Mouse (Mus musculus) left cerebral cortex, postnatal 36 days (tissue): ENCODE results near the gene Cyp2d22. TPM values are rescaled to one million over a fixed set of nuclear protein-coding genes. Genes with fewer than 3 reads are reported as not detected.

Experiments used
- DNase-seq, 2 experiments: peaks; one replicate each; pipeline ENCODE4 v3.0.0; 2021 to 2022; ENCODE audit warnings: low spot score in 2 of 2, mixed read lengths in 1 of 2
- intact Hi-C: fragments of 180-260 bp; cut with DNase I; formaldehyde crosslinking; loops from one replicate; pipeline ENCODE4 v1.15.1; 2025
- total RNA-seq, 2 experiments: library from RNA; stranded (reverse); gene quantifications; 2 replicates each; pipeline ENCODE4 v1.2.3; 2021

Cyp2d22 gene
- total RNA-seq, 2 experiments from 2014 or later: 27.6 to 32.4 TPM

GRCm38 (mm10) chr15:82350349-82350748 lies 29.7 kb downstream of the Cyp2d22 start:
- no peak for DNase-seq
- intact Hi-C loops: no loop called here

GRCm38 (mm10) chr15:82348999-82349341 lies 31.1 kb downstream of the Cyp2d22 start:
- intact Hi-C loops: no loop called here
- DNase-seq: no peak

GRCm38 (mm10) chr15:82348258-82348998 lies 31.6 kb downstream of the Cyp2d22 start:
- no peak for DNase-seq
- intact Hi-C loops: no loop called here

GRCm38 (mm10) chr15:82347852-82348251 lies 32.2 kb downstream of the Cyp2d22 start:
- intact Hi-C loops: no loop called here

GRCm38 (mm10) chr15:82347303-82347676 lies 32.8 kb downstream of the Cyp2d22 start:
- intact Hi-C loops: no loop called here
- DNase-seq: no peak

More at GRCm38 (mm10) chr15:82347852-82348251, 32.2 kb downstream of the Cyp2d22 start:
- no peak for DNase-seq

- intact Hi-C loops: no loop called here
- DNase-seq: no peak
Measured at GRCm38 (mm10) chr15:82346580-82347302, 33.3 kb downstream of the Cyp2d22 start.

- DNase-seq: peak; percentile 98
- intact Hi-C loops: no loop called here
Measured at GRCm38 (mm10) chr15:82345820-82346470, 34.1 kb downstream of the Cyp2d22 start.

GRCm38 (mm10) chr15:82344971-82345370 lies 35.1 kb downstream of the Cyp2d22 start:
- intact Hi-C loops: no loop called here
- DNase-seq: no peak

GRCm38 (mm10) chr15:82343368-82344287 lies 36.4 kb downstream of the Cyp2d22 start:
- no peak for DNase-seq
- intact Hi-C loops: no loop called here

- intact Hi-C loops: no loop called here
Measured at GRCm38 (mm10) chr15:82342543-82342935, 37.5 kb downstream of the Cyp2d22 start.

GRCm38 (mm10) chr15:82341675-82342542 lies 38.2 kb downstream of the Cyp2d22 start:
- intact Hi-C loops: no loop called here
- DNase-seq: no peak

More at GRCm38 (mm10) chr15:82342543-82342935, 37.5 kb downstream of the Cyp2d22 start:
- no peak for DNase-seq

- intact Hi-C loops: no loop called here
Measured at GRCm38 (mm10) chr15:82341036-82341501, 39.0 kb downstream of the Cyp2d22 start.

GRCm38 (mm10) chr15:82340414-82341035 lies 39.5 kb downstream of the Cyp2d22 start:
- intact Hi-C loops: no loop called here
- DNase-seq: no peak

More at GRCm38 (mm10) chr15:82341036-82341501, 39.0 kb downstream of the Cyp2d22 start:
- no peak for DNase-seq

- DNase-seq: no peak
- intact Hi-C loops: no loop called here
Measured at GRCm38 (mm10) chr15:82339634-82340254, 40.3 kb downstream of the Cyp2d22 start.

- no peak for DNase-seq
- intact Hi-C loops: no loop called here
Measured at GRCm38 (mm10) chr15:82339150-82339549, 40.9 kb downstream of the Cyp2d22 start.

- DNase-seq: peak; percentile 92 to 93
Measured at GRCm38 (mm10) chr15:82338593-82339112, 41.4 kb downstream of the Cyp2d22 start, which contains the start of the genes Naga, Pheta2 and Smdt1. Gene Naga, minus strand, starts transcription at chr15:82338925. Gene Pheta2, plus strand, starts transcription at chr15:82338942. Gene Smdt1, plus strand, starts transcription at chr15:82338959.

GRCm38 (mm10) chr15:82337875-82338274 lies 42.2 kb downstream of the Cyp2d22 start:
- DNase-seq: no peak
- intact Hi-C loops: no loop called here

More at GRCm38 (mm10) chr15:82338593-82339112, 41.4 kb downstream of the Cyp2d22 start, which contains the start of the genes Naga, Pheta2 and Smdt1:
- intact Hi-C loops: no loop called here
